Mouse (Mus musculus): ENCODE measurements around the gene Gpatch2l. TPM values are rescaled to one million over a fixed set of nuclear protein-coding genes. Genes with fewer than 3 reads are reported as not detected.

Gpatch2l gene
- polyA plus RNA-seq, 1 experiment = not detected

DNA sequence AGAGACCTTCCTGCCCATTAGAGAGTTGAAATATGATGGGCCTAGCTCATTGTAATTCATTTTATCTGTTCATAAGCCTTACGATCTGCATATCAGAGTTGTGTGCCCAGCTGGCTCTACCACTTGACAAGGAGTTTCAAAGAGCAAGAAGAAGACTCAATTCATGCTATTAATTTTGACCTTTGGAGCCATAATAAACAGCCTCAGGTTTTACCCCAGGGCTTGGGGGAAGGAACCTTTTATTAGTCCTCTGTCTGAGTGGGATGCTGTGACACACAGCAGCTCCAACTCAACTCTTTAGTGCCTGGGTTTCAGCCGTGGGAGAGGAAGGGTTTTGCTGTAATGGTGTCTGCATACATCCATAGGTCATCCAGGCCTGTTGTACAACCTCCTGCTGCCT, 32.6 kb downstream of the Gpatch2l start:
- no peak overlapping the region for H3K4me3 ChIP-seq (ENCODE audit: insufficient read depth, low read depth, low read length)
- peaks cover 27% of the 10 kb centered on the region for H3K4me1 ChIP-seq (ENCODE audit: control insufficient read depth, insufficient read depth, low read length)
- WGBS = 33% methylated on average over 2 of the region's 2 CpGs
- peak overlapping the region; percentile 33; the same call in 1 of the 2 replicates for H3K27ac ChIP-seq (ENCODE audit: insufficient read depth, low read depth, low read length)
- no peak for TF ChIP-seq POLR2A (IDR thresholded peaks at IDR 0.05; ENCODE audit: insufficient read depth, low read depth, low read length)
- no peak for TF ChIP-seq CTCF (IDR thresholded peaks at IDR 0.05; ENCODE audit: insufficient read depth, low read depth, low read length)

DNA sequence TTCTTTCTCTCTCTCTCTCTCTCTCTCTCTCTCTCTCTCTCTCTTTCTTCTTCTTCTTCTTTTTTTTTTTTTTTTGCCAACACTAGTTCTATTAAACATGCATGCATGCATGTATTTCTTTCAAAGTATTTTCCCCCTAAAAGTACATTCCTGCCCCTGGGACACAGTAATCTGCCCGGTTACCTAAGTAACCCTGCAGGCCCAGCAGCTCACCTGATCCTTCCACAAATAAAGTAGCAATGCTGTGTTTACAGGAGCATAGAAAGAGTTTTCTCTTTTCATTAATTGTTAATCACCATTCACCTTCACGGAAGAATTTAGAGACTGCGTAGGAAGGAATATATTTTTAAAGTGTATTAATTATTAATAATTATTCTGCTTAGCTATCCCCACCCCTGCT, 34.1 kb downstream of the Gpatch2l start:
- no peak for TF ChIP-seq POLR2A (IDR thresholded peaks at IDR 0.05; ENCODE audit: insufficient read depth, low read depth, low read length)
- TF ChIP-seq CTCF (IDR thresholded peaks at IDR 0.05; ENCODE audit: insufficient read depth, low read depth, low read length) = no peak
- 79% methylated on average over 3 of the region's 3 CpGs for WGBS
- H3K4me1 ChIP-seq (ENCODE audit: control insufficient read depth, insufficient read depth, low read length) = peaks cover 23% of the 10 kb centered on the region
- H3K4me3 ChIP-seq (ENCODE audit: insufficient read depth, low read depth, low read length) = no peak overlapping the region
- H3K27ac ChIP-seq (ENCODE audit: insufficient read depth, low read depth, low read length) = no peak overlapping the region

DNA sequence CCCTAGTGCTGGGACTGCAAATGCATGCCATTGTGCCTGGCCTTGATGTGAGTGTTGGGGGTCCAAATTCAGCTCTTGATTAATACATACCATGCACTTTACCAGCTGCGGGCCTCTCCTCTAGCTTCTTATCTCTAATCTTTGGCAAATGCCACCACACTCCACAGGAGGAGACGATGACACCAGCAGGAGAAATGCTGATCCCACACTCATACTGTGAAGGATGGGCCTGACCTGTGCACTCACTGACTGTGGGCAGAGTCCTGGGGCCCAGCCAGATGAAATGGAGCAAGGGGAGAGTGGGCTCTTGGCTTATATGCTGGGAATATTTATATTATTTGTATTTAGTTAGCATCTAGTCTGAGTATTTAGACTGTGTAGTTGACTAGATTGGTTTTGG, 34.8 kb downstream of the Gpatch2l start:
- peaks cover 19% of the 10 kb centered on the region for H3K4me1 ChIP-seq (ENCODE audit: control insufficient read depth, insufficient read depth, low read length)
- no peak for TF ChIP-seq CTCF (IDR thresholded peaks at IDR 0.05; ENCODE audit: insufficient read depth, low read depth, low read length)
- no peak for TF ChIP-seq POLR2A (IDR thresholded peaks at IDR 0.05; ENCODE audit: insufficient read depth, low read depth, low read length)
- H3K4me3 ChIP-seq (ENCODE audit: insufficient read depth, low read depth, low read length) = no peak overlapping the region
- WGBS = 73% methylated on average over 2 of the region's 2 CpGs
- H3K27ac ChIP-seq (ENCODE audit: insufficient read depth, low read depth, low read length) = no peak overlapping the region

DNA sequence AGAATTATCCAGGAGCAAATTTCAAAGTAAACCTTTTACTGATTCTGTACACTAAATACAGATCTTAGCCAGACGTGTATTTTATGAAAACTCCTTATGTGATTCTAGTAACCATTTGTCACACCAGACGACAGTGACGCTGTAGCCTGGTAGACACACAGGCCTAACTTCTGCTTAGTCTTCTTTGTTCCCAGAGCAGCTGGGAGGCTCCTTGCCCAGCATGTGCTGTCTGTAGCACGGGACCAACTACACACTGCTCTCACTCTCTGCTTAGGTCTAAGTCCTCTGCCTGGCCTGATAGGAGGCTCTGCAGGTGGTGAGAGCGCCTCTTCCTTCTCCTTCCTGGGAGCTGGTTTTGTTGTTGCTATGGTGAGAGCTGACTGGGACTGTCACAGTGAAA, 35.2 kb downstream of the Gpatch2l start:
- TF ChIP-seq POLR2A (IDR thresholded peaks at IDR 0.05; ENCODE audit: insufficient read depth, low read depth, low read length) = no peak
- TF ChIP-seq CTCF (IDR thresholded peaks at IDR 0.05; ENCODE audit: insufficient read depth, low read depth, low read length) = no peak
- H3K4me3 ChIP-seq (ENCODE audit: insufficient read depth, low read depth, low read length) = no peak overlapping the region
- no peak overlapping the region for H3K27ac ChIP-seq (ENCODE audit: insufficient read depth, low read depth, low read length)
- 46% methylated on average over 5 of the region's 5 CpGs for WGBS
- H3K4me1 ChIP-seq (ENCODE audit: control insufficient read depth, insufficient read depth, low read length) = peaks cover 15% of the 10 kb centered on the region

DNA sequence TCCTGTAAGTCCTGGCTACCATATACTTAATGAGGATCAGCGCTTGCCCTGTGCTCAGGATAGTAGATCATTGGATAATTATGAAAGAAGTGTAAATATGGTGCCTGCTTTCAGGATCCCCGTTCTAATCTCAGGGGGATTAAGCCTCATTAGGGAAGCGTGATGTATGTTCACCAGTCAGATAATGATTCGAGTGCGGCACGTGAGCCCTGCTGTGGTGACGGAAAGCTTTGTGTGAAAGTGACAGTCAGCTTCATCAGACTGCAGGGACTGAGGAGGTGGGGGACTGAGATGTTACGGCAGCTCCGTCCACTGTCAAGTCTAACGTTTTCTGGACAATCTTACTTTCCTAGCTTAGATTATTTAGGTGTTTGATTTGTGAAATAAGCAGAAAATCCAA, 38.3 kb downstream of the Gpatch2l start:
- Histone ChIP-seq H3K4me3 (ENCODE audit: insufficient read depth, low read depth, low read length) (no peak overlapping the region), H3K4me1 (ENCODE audit: control insufficient read depth, insufficient read depth, low read length) (peaks cover 11% of the 10 kb centered on the region), H3K27ac (ENCODE audit: insufficient read depth, low read depth, low read length) (no peak overlapping the region)
- no peak for TF ChIP-seq POLR2A (IDR thresholded peaks at IDR 0.05; ENCODE audit: insufficient read depth, low read depth, low read length)
- TF ChIP-seq CTCF (IDR thresholded peaks at IDR 0.05; ENCODE audit: insufficient read depth, low read depth, low read length) = no peak
- 82% methylated on average over 10 of the region's 10 CpGs for WGBS

DNA sequence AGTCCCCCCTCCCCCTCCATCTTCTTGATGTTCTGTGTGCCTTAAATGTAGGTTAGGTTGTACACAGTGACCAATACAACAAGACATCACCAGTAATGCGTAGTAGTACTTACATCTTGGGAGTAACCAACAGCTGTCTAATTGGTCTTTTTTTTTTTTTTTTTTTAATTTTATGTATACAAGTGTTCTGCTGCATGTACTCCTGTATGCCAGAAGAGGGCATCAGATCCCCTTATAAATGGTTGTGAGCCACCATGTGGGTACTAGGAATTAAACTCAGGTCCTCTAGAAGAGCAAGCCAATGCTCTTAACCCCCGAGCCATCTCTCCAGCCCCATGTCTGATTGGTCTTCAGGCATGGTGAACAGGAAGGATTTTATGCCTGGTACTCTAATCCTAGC, 44.0 kb downstream of the Gpatch2l start:
- no peak overlapping the region for H3K27ac ChIP-seq (ENCODE audit: insufficient read depth, low read depth, low read length)
- WGBS = 100% methylated on average over 2 of the region's 2 CpGs
- TF ChIP-seq CTCF (IDR thresholded peaks at IDR 0.05; ENCODE audit: insufficient read depth, low read depth, low read length) = no peak
- TF ChIP-seq POLR2A (IDR thresholded peaks at IDR 0.05; ENCODE audit: insufficient read depth, low read depth, low read length) = no peak
- no peak overlapping the region for H3K4me3 ChIP-seq (ENCODE audit: insufficient read depth, low read depth, low read length)
- H3K4me1 ChIP-seq (ENCODE audit: control insufficient read depth, insufficient read depth, low read length) = no peaks in the 10 kb centered on the region

DNA sequence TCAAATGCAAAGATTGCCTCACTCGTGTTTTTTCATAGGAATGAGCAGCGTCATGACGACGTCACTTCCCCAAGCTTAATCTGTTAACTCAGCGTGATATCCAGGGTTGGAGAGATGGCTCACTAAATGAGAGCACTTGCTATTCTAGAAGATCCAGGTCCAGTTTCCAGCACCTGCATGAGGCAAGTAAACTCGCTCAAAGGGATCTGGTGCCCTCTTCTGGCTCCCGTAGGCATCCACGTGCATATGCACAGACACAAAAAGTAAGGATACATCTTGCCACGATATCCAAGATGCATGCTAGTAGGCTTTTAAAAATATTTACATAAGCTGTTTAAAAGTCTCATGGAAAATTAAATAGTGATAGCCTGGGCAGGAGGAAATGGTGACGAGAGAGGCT, 55.8 kb downstream of the Gpatch2l start:
- H3K27ac ChIP-seq (ENCODE audit: insufficient read depth, low read depth, low read length) = no peak overlapping the region
- no peak for TF ChIP-seq CTCF (IDR thresholded peaks at IDR 0.05; ENCODE audit: insufficient read depth, low read depth, low read length)
- no peak for TF ChIP-seq POLR2A (IDR thresholded peaks at IDR 0.05; ENCODE audit: insufficient read depth, low read depth, low read length)
- 88% methylated on average over 10 of the region's 10 CpGs for WGBS
- H3K4me1 ChIP-seq (ENCODE audit: control insufficient read depth, insufficient read depth, low read length) = no peaks in the 10 kb centered on the region
- H3K4me3 ChIP-seq (ENCODE audit: insufficient read depth, low read depth, low read length) = no peak overlapping the region

DNA sequence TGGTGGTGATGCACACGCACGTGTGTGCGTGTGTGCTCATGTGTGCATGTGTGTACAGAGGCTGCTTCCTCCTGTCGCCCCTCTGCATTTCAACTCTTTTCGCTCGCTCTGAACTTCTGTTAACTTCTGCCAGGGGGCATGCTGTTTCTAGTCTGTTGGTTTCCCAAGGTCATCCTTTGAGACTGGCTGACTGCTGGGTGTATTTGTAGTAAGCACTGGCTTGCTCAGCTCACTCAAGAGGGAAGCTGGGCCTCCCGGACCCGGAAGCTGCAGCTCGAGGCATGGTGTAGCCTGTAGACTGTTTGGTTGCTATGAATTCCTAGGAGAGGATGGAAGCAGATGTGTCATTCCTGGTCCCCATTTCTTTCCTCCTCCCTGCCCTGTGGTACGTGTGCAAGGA, 61.3 kb downstream of the Gpatch2l start:
- no peak overlapping the region for H3K27ac ChIP-seq (ENCODE audit: insufficient read depth, low read depth, low read length)
- H3K4me1 ChIP-seq (ENCODE audit: control insufficient read depth, insufficient read depth, low read length) = peaks cover 9% of the 10 kb centered on the region; the same call in 1 of the 2 replicates
- whole genome bisulfite sequencing = 92% methylated on average over 10 of the region's 10 CpGs
- no peak for TF ChIP-seq POLR2A (IDR thresholded peaks at IDR 0.05; ENCODE audit: insufficient read depth, low read depth, low read length)
- TF ChIP-seq CTCF (IDR thresholded peaks at IDR 0.05; ENCODE audit: insufficient read depth, low read depth, low read length) = no peak
- no peak overlapping the region for H3K4me3 ChIP-seq (ENCODE audit: insufficient read depth, low read depth, low read length)

DNA sequence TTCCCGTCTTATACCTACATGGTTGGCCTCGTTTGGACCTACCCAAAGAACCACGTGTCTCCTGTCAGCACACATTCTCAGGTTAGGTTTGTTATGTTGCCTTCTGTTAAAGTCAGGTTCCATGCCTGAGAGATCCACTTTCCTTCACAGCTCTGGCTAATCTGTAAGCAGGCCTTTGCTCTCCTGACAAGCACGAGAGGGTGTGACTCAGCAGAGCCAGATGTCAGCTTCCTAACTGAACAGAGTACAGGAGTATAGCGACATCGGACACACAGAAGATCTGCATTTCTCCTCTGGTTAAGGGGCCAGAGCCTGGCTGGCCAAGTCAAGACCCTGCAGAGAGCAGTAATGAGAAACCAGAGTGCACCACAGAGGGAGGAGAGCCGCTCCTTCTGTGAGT, 63.4 kb downstream of the Gpatch2l start:
- H3K27ac ChIP-seq (ENCODE audit: insufficient read depth, low read depth, low read length) = no peak overlapping the region
- H3K4me1 ChIP-seq (ENCODE audit: control insufficient read depth, insufficient read depth, low read length) = peaks cover 9% of the 10 kb centered on the region; the same call in 1 of the 2 replicates
- TF ChIP-seq CTCF (IDR thresholded peaks at IDR 0.05; ENCODE audit: insufficient read depth, low read depth, low read length) = no peak
- no peak for TF ChIP-seq POLR2A (IDR thresholded peaks at IDR 0.05; ENCODE audit: insufficient read depth, low read depth, low read length)
- H3K4me3 ChIP-seq (ENCODE audit: insufficient read depth, low read depth, low read length) = no peak overlapping the region
- WGBS = 65% methylated on average over 7 of the region's 7 CpGs
